Mouse (Mus musculus) splenic B cell, adult 2 months (primary cell): ENCODE data around the gene Hmga1b.
"Not testable (repeated sequence)": the region's sequence is repeated elsewhere in the genome, so short reads cannot be mapped to it uniquely, and the experiment has no call there.

ENCODE experiments used
- DNase-seq: peaks from one replicate; pipeline ENCODE4 v3.0.0-alpha.2; 2011; ENCODE audit warnings: low read depth, low spot score
- H3K27me3 ChIP-seq: 2 replicates; pipeline ENCODE4 v1.6.1; 2012; ENCODE audit warnings: mild to moderate bottlenecking, low read length, moderate library complexity, mixed read lengths; ENCODE audit not compliant: control insufficient read depth, poor library complexity, insufficient read depth, severe bottlenecking
- H3K36me3 ChIP-seq: 2 replicates; pipeline ENCODE4 v1.6.1; 2012; ENCODE audit warnings: mild to moderate bottlenecking, low read length, moderate library complexity, mixed read lengths; ENCODE audit not compliant: control insufficient read depth, poor library complexity, insufficient read depth, severe bottlenecking

Hmga1b gene

DNA sequence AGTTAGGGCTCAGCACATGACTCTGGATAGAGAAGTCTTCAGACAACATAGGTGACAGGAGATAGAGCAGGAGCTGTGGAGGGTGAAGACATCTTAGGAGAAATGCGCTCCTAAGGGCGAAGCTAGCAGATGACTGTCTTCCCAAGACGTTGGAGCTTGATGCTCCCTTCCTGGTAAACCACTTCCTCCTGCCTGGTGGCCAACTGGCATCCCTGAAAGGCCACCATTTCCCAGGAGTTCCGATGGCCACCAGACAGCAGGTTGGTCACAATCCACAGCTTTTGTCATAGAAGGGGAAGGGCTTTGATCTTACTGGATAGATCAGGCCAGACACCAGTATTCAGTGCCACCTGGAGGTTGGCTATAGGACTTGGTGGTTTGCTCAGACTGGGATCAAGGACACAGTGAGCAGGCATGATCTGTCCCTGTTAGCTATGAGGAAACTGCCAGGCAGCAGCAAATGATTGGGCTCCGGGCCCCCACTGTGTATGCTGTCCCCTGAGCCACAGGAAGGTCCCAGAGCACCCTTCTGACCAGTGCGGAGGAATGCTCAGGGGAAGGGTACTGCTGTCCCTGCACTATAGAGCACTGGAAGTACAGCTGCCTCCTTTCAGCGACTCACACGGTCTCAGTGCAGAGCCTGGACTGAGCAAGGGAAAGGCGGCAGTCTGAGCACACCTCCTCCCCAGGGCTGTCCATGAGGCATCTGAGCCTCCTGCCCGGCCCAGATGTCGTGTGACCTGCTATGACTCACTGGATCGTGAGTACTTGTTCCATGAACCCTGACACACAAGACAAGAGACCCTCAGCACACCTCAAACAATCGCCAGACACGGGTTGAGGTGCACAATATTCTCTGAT lies 553 bp upstream of the Hmga1b start:
- no peaks in the 10 kb centered on the region for H3K36me3 ChIP-seq
- DNase-seq, result no peak
- H3K27me3 ChIP-seq, result no peaks in the 10 kb centered on the region

DNA sequence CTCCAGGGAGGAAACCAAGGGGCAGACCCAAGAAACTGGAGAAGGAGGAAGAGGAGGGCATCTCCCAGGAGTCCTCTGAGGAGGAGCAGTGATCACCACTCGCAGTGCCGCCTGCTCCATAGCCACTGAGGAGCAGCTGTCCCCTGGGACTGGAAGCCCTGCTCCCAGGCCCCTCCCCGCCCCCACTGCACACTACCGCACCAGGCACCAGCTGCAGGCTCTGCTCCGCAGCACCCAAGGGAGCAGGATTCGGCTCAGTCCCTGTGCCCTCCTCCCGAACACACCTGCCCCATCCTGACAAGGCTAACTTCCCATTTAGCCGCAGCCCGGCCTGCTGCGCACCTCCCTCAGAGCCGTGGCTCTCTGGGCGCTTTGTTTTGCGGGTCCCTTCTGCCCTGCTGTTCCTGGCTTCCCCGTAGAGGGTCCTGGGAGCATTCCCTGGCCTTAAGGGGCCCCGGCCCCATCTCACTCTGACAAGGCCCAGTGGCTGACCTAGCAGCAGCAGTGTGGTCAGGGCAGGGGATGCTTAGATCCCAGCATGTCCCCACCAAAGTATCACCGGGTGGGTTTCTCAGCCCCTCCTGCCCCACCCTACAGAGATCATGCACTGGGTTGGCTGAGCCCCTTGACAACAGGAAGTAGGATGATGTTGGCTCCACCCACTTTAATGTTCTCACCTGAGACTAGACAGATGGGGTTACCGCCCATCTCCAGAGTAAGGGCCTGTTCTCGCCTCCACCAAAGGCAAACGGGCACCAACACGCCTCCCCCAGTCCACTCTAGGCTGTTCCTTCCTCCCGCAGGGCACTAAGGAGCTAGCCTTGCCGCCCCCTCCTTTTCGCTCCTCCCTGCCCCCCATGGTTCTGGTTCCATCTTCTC lies 766 bp downstream of the Hmga1b start:
- not testable (repeated sequence) for H3K36me3 ChIP-seq, H3K27me3 ChIP-seq, DNase-seq

DNA sequence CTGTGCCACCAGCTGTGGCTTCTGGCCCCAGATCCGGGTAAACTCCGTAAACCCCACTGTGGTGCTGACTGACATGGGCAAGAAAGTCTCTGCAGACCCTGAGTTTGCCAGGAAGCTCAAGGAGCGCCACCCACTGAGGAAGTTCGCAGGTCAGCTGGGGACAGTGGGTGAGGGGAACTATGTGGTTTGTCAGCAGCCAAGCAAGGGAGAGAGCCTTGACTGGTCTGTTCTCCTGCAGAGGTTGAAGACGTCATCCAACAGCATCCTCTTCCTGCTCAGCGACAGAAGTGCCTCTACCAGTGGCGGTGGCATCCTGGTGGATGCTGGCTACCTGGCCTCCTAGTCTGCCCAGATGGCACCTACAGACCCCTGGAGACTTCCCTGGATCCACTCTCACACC lies 4.4 kb downstream of the Hmga1b start:
- DNase-seq, result not testable (repeated sequence)

DNA sequence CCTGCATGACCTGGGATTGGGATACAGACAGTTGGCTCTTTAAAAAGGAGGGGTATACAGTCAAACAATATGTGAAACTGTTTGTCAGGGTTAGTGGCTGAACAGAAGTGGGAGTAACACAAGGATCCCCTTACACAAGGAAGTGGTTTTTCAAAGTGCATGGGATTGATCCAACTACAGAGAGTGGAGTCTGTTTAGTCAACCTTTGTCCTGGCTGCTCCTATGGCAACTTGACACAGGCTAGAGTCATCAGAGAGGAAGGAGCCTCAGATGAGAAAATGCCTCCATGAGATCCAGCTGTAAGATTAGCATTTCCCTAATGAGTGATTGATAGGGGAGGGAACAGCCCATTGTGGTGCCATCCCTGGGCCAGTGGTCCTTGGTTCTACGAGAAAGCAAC lies 5.6 kb downstream of the Hmga1b start:
- DNase-seq, result no peak
- no peaks in the 10 kb centered on the region for H3K36me3 ChIP-seq
- no peaks in the 10 kb centered on the region for H3K27me3 ChIP-seq

More for the DNA sequence above, 4.4 kb downstream of the Hmga1b start:
- not testable (repeated sequence) for H3K27me3 ChIP-seq, H3K36me3 ChIP-seq

DNA sequence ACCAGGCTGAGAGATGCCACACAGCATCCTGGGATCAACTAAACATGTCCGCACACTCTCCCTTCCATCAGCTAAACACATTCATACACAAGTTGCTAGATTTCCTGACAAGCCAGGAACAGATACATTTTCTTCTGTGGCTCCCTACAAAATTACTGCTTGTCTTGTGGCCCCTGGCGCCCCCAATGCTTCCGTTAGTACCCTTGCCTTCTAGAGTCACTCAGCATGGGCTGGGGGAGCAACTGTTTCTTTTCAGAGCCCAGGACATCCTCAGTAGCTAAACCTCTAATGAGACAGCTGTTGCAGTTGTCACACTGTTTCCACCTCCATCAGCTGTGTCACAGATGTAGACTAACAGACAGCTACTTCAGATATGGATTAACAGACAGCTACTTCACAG lies 10.2 kb downstream of the Hmga1b start:
- H3K27me3 ChIP-seq, result no peaks in the 10 kb centered on the region
- no peaks in the 10 kb centered on the region for H3K36me3 ChIP-seq
- DNase-seq, result no peak

DNA sequence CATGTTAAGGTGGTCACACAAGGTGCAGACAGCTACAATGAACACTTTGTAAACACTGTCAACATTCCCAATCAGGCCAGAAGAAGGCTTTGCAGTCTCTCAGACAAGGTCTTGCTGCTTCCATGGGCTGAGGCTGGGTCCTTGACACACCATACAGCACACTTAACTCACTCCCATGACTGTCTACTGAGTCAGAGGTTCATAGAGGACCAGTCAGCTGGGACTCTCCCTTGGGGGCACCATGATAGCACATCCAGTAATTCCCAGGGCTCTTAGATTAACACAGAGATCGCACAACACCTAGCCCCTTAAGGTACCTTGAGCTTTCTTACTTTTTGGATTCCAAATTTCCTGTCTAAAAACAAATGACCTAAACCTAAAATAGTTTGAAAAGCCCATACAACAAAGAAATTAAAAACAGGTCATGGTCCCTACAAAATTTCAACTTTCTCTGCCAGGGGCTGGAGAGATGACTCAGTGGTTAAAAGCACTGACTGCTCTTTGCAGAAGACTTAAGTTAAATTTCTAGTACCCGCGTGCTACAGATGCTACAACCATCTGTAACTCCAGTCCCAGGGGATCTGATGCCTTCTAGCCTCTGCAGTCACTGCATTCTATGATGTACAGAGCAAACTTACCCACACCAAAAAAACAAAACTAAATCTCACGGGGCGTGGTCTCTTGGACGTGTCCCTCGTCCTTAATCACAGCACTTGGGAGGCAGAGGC lies 11.0 kb downstream of the Hmga1b start:
- no peak for DNase-seq
- Histone ChIP-seq H3K27me3 (no peaks in the 10 kb centered on the region), H3K36me3 (no peaks in the 10 kb centered on the region)

DNA sequence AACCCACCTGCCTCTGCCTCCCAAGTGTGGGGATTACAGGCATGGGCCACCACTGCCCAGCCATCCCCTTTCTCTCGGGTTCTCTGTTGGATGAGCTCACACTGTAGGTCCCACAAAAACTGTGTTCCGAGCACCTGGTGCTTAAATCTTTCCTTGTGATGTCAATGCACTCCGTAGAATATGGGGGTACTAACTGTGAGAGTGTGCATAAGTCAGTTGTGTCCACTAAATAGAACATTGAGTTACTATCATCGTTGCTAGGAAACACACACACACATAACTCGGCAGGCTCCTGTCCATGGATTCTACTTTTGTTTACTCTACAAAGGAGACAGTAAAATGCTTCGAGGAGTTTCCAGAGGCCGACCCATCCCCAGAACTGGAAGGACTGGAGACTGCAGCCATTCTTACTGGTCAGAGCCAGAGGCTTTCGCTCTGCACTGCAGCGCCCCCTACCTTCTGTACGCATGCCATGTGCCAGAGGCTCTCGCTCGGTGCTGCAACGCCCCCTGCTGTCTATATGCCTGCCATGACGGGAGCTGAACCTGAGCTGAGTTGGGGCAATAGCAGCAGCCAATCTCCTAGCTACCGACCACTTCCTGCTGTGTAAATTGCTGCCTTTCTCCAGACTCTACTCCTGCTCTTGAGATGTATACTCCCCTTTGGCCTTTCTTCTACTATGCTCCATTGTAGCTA lies 13.3 kb downstream of the Hmga1b start:
- Histone ChIP-seq H3K27me3 (no peaks in the 10 kb centered on the region), H3K36me3 (no peaks in the 10 kb centered on the region)
- DNase-seq, result peak; percentile 93

DNA sequence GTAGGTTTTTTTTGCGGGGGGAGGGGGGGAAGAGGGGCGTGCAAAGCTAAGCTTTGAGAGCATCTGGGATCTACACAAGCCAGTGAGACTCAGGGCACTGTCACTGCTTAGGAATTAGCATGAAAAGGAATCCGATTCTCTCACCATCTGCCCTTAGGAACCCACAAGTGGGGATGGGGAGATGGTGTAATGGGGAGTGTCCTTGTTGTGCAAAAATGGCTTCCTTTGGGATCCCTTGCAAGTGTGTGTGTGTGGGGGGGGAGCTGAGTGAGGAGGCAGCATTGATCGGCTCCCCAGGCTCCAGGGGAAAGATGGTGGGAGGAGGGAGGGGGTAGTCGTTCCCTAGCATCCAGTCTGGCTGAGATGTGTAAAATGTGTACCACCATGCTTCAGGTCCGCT lies 14.5 kb downstream of the Hmga1b start:
- no peak for DNase-seq
- Histone ChIP-seq H3K27me3 (no peaks in the 10 kb centered on the region), H3K36me3 (0 out of 2 replicates have a peak, but pooled peaks cover 1% of the 10 kb centered on the region)

DNA sequence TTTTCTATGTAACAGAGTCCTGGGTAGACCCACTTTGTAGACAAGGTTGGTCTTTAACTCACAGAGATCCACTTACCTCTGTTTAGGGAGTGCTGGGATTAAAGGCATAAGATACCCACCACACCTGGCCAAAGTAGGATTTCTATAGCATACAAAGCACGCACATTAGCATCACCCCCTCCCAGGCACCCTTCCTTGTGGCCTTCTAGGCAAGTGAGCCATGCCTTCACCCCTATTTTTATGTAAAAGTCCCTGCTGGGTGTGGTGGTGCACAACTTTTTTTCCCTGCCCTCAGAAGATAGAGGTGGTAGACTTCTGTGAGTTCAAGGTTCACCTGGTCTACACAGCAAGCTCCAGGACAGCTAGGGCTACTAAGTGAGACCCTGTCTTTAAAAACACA lies 17.3 kb downstream of the Hmga1b start:
- DNase-seq, result no peak
- Histone ChIP-seq H3K27me3 (no peaks in the 10 kb centered on the region), H3K36me3 (0 out of 2 replicates have a peak, but pooled peaks cover 1% of the 10 kb centered on the region)

DNA sequence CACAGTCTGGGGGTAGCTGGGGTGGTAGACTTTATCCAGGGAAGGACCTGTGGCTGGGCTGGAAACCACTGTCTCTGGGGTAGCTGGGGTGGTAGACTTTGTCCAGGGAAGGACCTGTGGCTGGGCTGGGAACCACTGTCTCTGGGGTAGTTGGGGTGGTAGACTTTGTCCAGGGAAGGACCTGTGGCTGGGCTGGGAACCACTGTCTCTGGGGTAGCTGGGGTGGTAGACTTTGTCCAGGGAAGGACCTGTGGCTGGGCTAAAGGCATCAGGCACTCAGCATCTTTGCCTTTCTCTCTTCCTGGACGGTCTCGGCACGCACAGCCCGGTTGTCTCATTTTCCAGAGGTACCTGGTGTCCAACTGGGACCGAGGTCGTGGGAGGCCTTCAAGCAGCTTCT lies 18.8 kb downstream of the Hmga1b start:
- H3K36me3 ChIP-seq, DNase-seq, H3K27me3 ChIP-seq: not testable (repeated sequence)

DNA sequence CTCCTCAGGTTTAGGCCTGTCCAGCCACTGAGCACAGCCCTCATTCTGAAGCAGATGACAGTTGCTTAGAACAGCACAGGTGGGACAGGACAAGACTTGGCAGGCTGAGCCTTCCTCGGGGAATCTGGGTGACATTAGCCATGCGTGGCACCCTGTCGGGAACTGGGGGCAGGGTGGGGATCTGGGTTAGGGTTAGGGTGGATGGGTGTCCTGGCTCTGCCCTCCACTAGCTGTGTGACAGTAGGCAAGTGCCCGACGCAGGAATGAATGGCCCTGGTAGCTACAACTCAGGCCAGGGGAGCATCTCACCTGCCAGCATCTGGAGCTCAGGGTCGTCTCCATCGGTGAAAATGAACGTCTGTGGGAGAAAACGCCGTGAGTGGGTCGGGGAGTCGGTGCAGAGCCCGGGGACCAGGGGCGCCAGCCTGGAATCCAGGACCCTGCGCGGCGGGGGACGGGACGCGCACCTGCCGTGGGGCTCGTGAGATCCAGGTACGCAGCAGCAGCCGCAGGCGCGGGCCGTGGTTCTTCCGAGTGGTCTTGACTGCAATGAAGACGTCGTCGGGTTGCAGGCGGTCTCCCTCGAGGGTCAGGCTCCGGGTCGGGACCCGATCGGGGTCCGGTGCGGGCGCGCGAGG lies 21.0 kb downstream of the Hmga1b start:
- no peak for DNase-seq
- no peaks in the 10 kb centered on the region for H3K27me3 ChIP-seq
- peaks cover 5% of the 10 kb centered on the region; the same call in 1 of the 2 replicates for H3K36me3 ChIP-seq

DNA sequence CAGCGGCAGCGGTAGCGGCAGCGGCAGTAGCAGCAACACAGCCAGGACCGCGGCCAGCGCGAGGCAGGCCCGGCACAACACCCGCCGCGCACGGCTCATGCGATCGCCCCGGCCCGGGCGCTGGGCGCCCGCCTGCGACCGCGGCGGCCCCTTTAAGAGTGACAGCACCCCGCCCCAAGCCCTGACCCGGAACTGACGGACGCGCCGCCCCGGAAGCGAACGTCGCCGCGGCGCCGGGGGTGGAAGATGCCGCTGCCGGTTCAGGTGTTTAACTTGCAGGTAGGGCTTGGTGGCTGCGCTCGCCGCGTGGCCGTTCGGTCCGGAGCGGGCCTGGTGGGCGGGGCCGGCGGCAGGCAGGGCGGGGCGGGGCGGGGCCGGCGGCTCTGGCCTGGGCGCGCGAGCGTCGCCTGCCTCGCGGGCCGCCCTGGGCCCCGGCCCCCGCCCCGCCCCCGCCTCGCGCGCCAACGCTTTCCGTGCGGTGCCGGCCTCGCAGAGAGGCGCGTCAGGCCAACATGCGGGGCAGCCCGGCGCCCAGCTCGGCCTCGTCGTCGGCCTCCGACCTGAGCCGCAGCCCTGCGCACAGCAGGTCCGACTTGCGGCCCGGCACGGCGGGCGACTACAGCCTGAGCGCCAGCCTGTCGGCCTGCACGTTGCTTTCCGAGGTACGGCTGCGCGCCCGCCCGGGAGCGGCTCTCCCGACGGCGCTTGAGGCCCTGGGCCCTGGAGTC lies 21.6 kb downstream of the Hmga1b start, which contains the start of the genes Rfng and Gps1:
Rfng (minus strand) TSS at position 144 of the 728 bp plus-strand sequence.
Gps1 (plus strand) TSS at position 209 of the 728 bp plus-strand sequence.
- no peaks in the 10 kb centered on the region for H3K27me3 ChIP-seq
- H3K36me3 ChIP-seq, result peaks cover 5% of the 10 kb centered on the region; the same call in 1 of the 2 replicates
- DNase-seq, result peak; percentile 78

DNA sequence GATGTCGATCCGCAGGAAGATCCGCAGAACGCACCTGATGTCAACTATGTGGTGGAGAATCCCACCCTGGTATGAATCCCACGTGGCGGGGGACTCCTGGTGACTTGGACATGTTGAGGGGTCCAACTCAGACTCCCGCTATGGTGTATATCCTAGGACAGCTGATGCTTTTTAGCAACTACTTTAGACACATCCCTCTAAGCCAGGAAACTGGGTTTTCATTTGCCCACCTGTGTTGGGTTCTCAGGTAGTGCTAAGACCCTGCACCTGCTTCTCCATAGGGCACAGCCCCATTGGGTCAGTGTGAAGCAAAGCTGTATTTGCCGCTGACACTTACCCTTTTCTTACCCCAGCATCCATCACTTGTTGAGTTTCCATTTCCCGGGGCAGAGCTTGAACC lies 22.6 kb downstream of the Hmga1b start:
- H3K36me3 ChIP-seq, result peaks cover 7% of the 10 kb centered on the region; the same call in 1 of the 2 replicates
- no peaks in the 10 kb centered on the region for H3K27me3 ChIP-seq
- DNase-seq, result no peak
